Mouse (Mus musculus): ENCODE data around the gene Gm884. TPM values are rescaled to one million over a fixed set of nuclear protein-coding genes. Genes with fewer than 3 reads are reported as not detected.

Gm884 gene
- total and polyA plus RNA-seq, 2 experiments from 2014 or later, result not detected

DNA sequence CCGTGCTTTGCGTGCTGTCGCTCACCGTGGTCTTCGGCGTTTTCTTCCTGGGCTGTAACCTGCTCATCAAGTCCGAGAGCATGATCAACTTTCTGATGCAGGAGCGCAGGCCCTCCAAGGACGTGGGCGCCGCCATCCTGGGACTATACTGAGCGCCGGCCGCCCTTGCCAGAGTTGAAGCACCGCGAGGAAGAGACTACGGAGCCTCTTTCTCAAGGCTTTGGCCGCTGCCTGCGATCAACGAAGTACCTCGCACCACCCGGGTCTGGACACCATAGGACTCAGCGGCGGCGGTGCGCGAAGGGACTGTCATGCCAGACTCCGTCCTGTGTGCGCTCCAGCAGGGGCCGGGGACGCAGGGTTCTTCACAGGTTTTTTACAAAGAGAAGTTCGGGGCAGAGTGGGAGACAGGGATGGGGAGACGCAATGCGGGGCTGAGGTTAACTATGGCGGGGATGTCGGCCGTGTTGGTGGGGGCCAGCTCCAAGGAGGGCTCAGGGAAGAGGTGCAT, 29.1 kb upstream of the Gm884 start:
- peak overlapping the region; percentile 33 for H3K4me3 ChIP-seq (ENCODE audit: low read depth, low read length)
- no peaks in the 10 kb centered on the region for H3K36me3 ChIP-seq (replicated peaks; ENCODE audit: control insufficient read depth, insufficient read depth, low read length)
- no peak overlapping the region for H3K9ac ChIP-seq (replicated peaks; ENCODE audit: low read depth, low read length)
- H3K4me1 ChIP-seq (ENCODE audit: control insufficient read depth, insufficient read depth), result peaks cover 4% of the 10 kb centered on the region; the same call in 1 of the 2 replicates
- no peak for DNase-seq (ENCODE audit: low spot score)
- ATAC-seq (ENCODE audit: insufficient read depth, low read depth), result no peak
- peaks cover 66% of the 10 kb centered on the region for H3K27me3 ChIP-seq (ENCODE audit: control insufficient read depth, insufficient read depth, low read length)
- TF ChIP-seq CTCF (IDR thresholded peaks at IDR 0.05; ENCODE audit: low read depth), result no peak
- TF ChIP-seq EP300 (IDR thresholded peaks at IDR 0.05; ENCODE audit: low read depth), result no peak
- H3K4me2 ChIP-seq (ENCODE audit: low read depth, low read length), result peak overlapping the region; percentile 50
- 2% methylated on average over 37 of the region's 37 CpGs for WGBS
- no peaks in the 10 kb centered on the region for H3K9me3 ChIP-seq (replicated peaks; ENCODE audit: control insufficient read depth, low read length)
- no peak overlapping the region for H3K27ac ChIP-seq (ENCODE audit: low read depth)

GRCm38 (mm10) chr11:103649301-103649982, 28.5 kb upstream of the Gm884 start, which contains the start of gene Rprml:
TSS of gene Rprml (plus strand) at chr11:103649570.
- Histone ChIP-seq H3K27ac (ENCODE audit: low read depth) (no peak within 1 kb of the TSS), H3K9ac (replicated peaks; ENCODE audit: low read depth, low read length) (no peak within 1 kb of the TSS), H3K36me3 (replicated peaks; ENCODE audit: control insufficient read depth, insufficient read depth, low read length) (no peaks in the 10 kb centered on the region), H3K9me3 (replicated peaks; ENCODE audit: control insufficient read depth, low read length) (no peaks in the 10 kb centered on the region), H3K27me3 (ENCODE audit: control insufficient read depth, insufficient read depth, low read length) (peaks cover 63% of the 10 kb centered on the region), H3K4me2 (ENCODE audit: low read depth, low read length) (peak within 1 kb of the TSS; percentile 50), H3K4me1 (ENCODE audit: control insufficient read depth, insufficient read depth) (peaks cover 4% of the 10 kb centered on the region; the same call in 1 of the 2 replicates), H3K4me3 (ENCODE audit: low read depth, low read length) (peak within 1 kb of the TSS; percentile 33)
- ATAC-seq (ENCODE audit: insufficient read depth, low read depth) (no peak), DNase-seq (ENCODE audit: low spot score) (no peak)
- 2% methylated on average over 69 of the region's 71 CpGs for WGBS
- TF ChIP-seq CTCF (IDR thresholded peaks at IDR 0.05; ENCODE audit: low read depth), result no peak
- no peak for TF ChIP-seq EP300 (IDR thresholded peaks at IDR 0.05; ENCODE audit: low read depth)

- H3K9ac ChIP-seq (replicated peaks; ENCODE audit: low read depth, low read length), result no peak overlapping the region
- peaks cover 4% of the 10 kb centered on the region; the same call in 1 of the 2 replicates for H3K4me1 ChIP-seq (ENCODE audit: control insufficient read depth, insufficient read depth)
- no peak overlapping the region for H3K4me3 ChIP-seq (ENCODE audit: low read depth, low read length)
- H3K4me2 ChIP-seq (ENCODE audit: low read depth, low read length), result no peak overlapping the region
- H3K36me3 ChIP-seq (replicated peaks; ENCODE audit: control insufficient read depth, insufficient read depth, low read length), result no peaks in the 10 kb centered on the region
- no peaks in the 10 kb centered on the region for H3K9me3 ChIP-seq (replicated peaks; ENCODE audit: control insufficient read depth, low read length)
- peaks cover 63% of the 10 kb centered on the region for H3K27me3 ChIP-seq (ENCODE audit: control insufficient read depth, insufficient read depth, low read length)
- no peak overlapping the region for H3K27ac ChIP-seq (ENCODE audit: low read depth)
- no peak for DNase-seq (ENCODE audit: low spot score)
- WGBS, result 33% methylated on average over 7 of the region's 7 CpGs
- no peak for ATAC-seq (ENCODE audit: insufficient read depth, low read depth)
- TF ChIP-seq EP300 (IDR thresholded peaks at IDR 0.05; ENCODE audit: low read depth) (no peak), CTCF (IDR thresholded peaks at IDR 0.05; ENCODE audit: low read depth) (no peak)
Measured at GRCm38 (mm10) chr11:103648656-103649055, 27.7 kb upstream of the Gm884 start.

DNA sequence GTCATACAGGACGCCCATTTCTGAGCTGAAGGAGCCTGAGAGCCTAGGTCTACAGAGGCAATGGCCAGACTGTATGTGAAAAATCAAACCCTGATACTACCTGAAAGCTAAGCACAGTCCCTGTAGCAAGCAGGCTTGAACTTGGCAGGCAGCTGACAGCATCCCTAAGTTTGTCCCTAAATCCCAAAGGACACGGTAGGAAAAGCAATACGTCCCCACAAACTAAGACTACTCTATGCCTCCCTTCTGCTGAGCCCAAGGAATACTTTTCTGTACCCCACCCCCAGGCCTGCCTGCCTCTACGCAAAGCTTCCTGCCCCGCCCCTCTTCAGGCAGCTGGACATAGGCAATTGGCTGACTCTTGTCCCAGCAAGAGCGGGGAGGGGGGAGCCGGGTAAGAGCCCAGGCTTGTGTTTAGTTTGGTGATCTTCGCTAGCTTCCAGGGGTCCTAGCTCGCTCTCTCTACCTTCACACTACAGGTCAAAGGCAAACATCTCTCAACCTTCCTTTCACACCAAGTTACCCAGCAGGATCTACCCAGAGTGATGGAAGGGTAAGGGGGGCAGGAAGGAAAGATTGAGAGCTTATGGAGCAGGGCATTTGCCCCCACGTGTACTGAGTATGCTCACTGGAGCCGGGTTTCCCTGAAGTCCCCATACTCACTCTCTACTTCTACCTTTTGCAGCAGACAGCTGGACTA, 27.1 kb upstream of the Gm884 start:
- DNase-seq (ENCODE audit: low spot score) (no peak), ATAC-seq (ENCODE audit: insufficient read depth, low read depth) (no peak)
- H3K4me3 ChIP-seq (ENCODE audit: low read depth, low read length), result no peak overlapping the region
- WGBS, result 10% methylated on average over 11 of the region's 11 CpGs
- H3K27me3 ChIP-seq (ENCODE audit: control insufficient read depth, insufficient read depth, low read length), result peaks cover 63% of the 10 kb centered on the region
- H3K9ac ChIP-seq (replicated peaks; ENCODE audit: low read depth, low read length), result no peak overlapping the region
- peaks cover 4% of the 10 kb centered on the region; the same call in 1 of the 2 replicates for H3K4me1 ChIP-seq (ENCODE audit: control insufficient read depth, insufficient read depth)
- no peak overlapping the region for H3K27ac ChIP-seq (ENCODE audit: low read depth)
- no peaks in the 10 kb centered on the region for H3K9me3 ChIP-seq (replicated peaks; ENCODE audit: control insufficient read depth, low read length)
- H3K4me2 ChIP-seq (ENCODE audit: low read depth, low read length), result no peak overlapping the region
- no peak for TF ChIP-seq CTCF (IDR thresholded peaks at IDR 0.05; ENCODE audit: low read depth)
- no peak for TF ChIP-seq EP300 (IDR thresholded peaks at IDR 0.05; ENCODE audit: low read depth)
- no peaks in the 10 kb centered on the region for H3K36me3 ChIP-seq (replicated peaks; ENCODE audit: control insufficient read depth, insufficient read depth, low read length)

- no peak for TF ChIP-seq CTCF (IDR thresholded peaks at IDR 0.05; ENCODE audit: low read depth)
- TF ChIP-seq EP300 (IDR thresholded peaks at IDR 0.05; ENCODE audit: low read depth), result no peak
- 69% methylated on average over 6 of the region's 6 CpGs for WGBS
- Histone ChIP-seq H3K9me3 (replicated peaks; ENCODE audit: control insufficient read depth, low read length) (no peaks in the 10 kb centered on the region), H3K9ac (replicated peaks; ENCODE audit: low read depth, low read length) (no peak overlapping the region), H3K4me2 (ENCODE audit: low read depth, low read length) (no peak overlapping the region), H3K4me1 (ENCODE audit: control insufficient read depth, insufficient read depth) (peaks cover 4% of the 10 kb centered on the region; the same call in 1 of the 2 replicates), H3K36me3 (replicated peaks; ENCODE audit: control insufficient read depth, insufficient read depth, low read length) (no peaks in the 10 kb centered on the region), H3K4me3 (ENCODE audit: low read depth, low read length) (no peak overlapping the region), H3K27ac (ENCODE audit: low read depth) (no peak overlapping the region), H3K27me3 (ENCODE audit: control insufficient read depth, insufficient read depth, low read length) (peaks cover 46% of the 10 kb centered on the region)
- DNase-seq (ENCODE audit: low spot score) (no peak), ATAC-seq (ENCODE audit: insufficient read depth, low read depth) (no peak)
Measured at GRCm38 (mm10) chr11:103646301-103646700, 25.4 kb upstream of the Gm884 start.

All from heart, postnatal 0 days (tissue).